Mouse (Mus musculus) adrenal gland, adult 8-10 months (tissue): ENCODE data around the gene Sugp2. TPM values are rescaled to one million over a fixed set of nuclear protein-coding genes. Genes with fewer than 3 reads are reported as not detected.

Source experiments
- DNase-seq: peaks from one replicate; pipeline ENCODE4 v3.0.0; 2022
- total RNA-seq, 4 experiments: library from RNA; stranded (reverse); gene quantifications; 2 replicates each; pipeline ENCODE4 v1.2.4; 2022

Sugp2 gene
- total RNA-seq, 4 experiments from 2014 or later, result 34.6 to 65.6 (median 46.1) TPM

- no peak for DNase-seq
These were observed 49.4 kb downstream of the Sugp2 start for GRCm38 (mm10) chr8:70283136-70284077.

- DNase-seq, result no peak
These were observed 50.4 kb downstream of the Sugp2 start for GRCm38 (mm10) chr8:70284421-70284820.

GRCm38 (mm10) chr8:70285304-70285703 lies 51.3 kb downstream of the Sugp2 start:
- no peak for DNase-seq

- DNase-seq, result no peak
These were observed 52.7 kb downstream of the Sugp2 start for GRCm38 (mm10) chr8:70286737-70287136.

GRCm38 (mm10) chr8:70293988-70294405 lies 60.0 kb downstream of the Sugp2 start:
- DNase-seq, result no peak

- no peak for DNase-seq
These were observed 66.9 kb downstream of the Sugp2 start for GRCm38 (mm10) chr8:70300881-70301280.

GRCm38 (mm10) chr8:70302358-70302890 lies 68.4 kb downstream of the Sugp2 start, which contains the start of the genes Ddx49 and Cope:
TSS of gene Ddx49 (minus strand) at chr8:70302489.
TSS of gene Cope (plus strand) at chr8:70302518.
- DNase-seq, result peak; percentile 91

- DNase-seq, result no peak
These were observed 68.9 kb downstream of the Sugp2 start for GRCm38 (mm10) chr8:70302901-70303300.

GRCm38 (mm10) chr8:70309311-70309710 lies 75.3 kb downstream of the Sugp2 start:
- DNase-seq, result no peak

GRCm38 (mm10) chr8:70313399-70313798 lies 79.4 kb downstream of the Sugp2 start:
- DNase-seq, result no peak

- no peak for DNase-seq
These were observed 81.8 kb downstream of the Sugp2 start, which contains the start of gene Cers1 for GRCm38 (mm10) chr8:70315624-70316510. TSS of gene Cers1 (plus strand) at chr8:70315775.

GRCm38 (mm10) chr8:70316511-70317504 lies 82.8 kb downstream of the Sugp2 start:
- no peak for DNase-seq

GRCm38 (mm10) chr8:70317872-70318271 lies 83.8 kb downstream of the Sugp2 start:
- no peak for DNase-seq

- no peak for DNase-seq
These were observed 89.7 kb downstream of the Sugp2 start for GRCm38 (mm10) chr8:70323716-70324115.

GRCm38 (mm10) chr8:70327512-70327911 lies 93.5 kb downstream of the Sugp2 start:
- no peak for DNase-seq

GRCm38 (mm10) chr8:70329124-70329834 lies 95.3 kb downstream of the Sugp2 start, which contains the start of gene Gdf1:
TSS of gene Gdf1 (plus strand) at chr8:70329817.
- DNase-seq, result no peak
